Mouse (Mus musculus): Measurements from ENCODE around the gene Clec18a.
"Not testable (repeated sequence)": the region's sequence is repeated elsewhere in the genome, so short reads cannot be mapped to it uniquely, and the experiment has no call there.

The Clec18a gene

DNA sequence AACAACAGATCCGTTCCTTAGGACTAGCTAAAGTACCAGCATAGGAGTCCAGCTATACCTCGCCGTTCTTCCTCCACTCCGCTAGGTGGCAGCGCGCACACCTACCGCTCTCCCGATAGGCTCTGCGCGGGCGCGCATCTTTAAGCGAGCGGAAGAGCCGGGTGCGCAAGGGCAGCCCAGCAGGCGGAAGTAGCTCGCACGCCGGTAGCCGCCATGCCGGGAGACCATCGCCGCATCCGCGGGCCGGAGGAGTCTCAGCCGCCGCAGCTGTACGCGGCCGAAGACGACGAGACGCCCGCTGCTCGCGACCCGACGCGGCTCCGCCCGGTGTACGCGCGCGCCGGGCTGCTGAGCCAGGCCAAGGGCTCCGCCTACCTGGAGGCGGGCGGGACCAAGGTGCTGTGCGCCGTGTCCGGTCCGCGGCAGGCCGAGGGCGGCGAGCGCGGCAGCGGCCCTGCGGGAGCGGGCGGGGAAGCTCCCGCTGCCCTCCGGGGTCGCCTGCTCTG is 36.0 kb downstream of the Clec18a start, which contains the start of gene Exosc6:
Exosc6 (plus strand) TSS at position 182 of the 506 bp plus-strand sequence.
- DNase-seq (ENCODE audit: low read depth, low spot score) = peak; percentile 88

DNA sequence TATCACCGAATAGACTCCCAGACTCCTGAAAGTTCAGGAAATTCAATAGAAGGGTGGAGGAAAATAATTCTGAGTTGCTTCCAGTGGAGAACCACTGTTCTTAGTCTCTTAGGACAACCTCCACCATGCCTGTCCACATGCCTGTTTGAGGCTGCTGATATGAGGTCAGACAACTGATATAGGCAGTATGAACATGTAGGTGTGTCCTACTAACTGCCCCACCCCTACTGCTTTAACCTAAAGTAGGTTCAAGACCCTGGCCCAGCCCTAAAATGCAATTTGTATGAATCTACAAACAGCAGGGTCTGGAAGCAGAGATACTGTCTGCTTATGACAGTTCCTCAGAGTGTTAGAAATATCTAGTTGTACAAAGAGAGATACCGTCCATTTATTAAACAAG is 36.6 kb downstream of the Clec18a start:
- DNase-seq (ENCODE audit: low read depth, low spot score) = no peak

DNA sequence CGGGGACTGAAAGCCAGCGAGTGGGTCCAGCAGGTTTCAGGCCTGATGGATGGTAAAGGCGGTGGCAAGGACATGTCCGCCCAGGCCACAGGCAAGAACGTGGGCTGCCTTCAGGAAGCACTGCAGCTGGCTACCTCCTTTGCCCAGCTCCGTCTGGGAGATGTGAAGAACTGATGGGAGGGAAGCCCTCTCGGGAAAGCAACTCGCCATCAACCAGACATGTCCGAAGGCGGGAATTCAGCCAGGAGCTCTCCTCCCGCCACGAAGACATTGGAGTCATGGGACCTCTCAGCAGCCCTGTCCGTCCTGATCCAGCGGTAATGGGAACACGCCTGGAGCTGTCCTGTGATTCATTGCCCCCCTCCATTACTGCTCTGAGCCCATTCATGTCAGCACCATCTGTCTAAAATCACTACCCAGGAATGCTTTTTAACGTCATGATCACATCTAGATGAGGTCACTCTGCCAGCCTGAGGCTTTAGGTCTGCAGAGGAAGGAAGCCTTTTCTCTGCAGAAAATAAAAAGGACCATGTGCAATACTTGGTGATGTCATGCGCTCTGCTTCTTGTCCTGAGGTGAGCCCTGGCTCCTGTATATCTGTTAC is 37.1 kb downstream of the Clec18a start:
- DNase-seq (ENCODE audit: low read depth, low spot score) = no peak

DNA sequence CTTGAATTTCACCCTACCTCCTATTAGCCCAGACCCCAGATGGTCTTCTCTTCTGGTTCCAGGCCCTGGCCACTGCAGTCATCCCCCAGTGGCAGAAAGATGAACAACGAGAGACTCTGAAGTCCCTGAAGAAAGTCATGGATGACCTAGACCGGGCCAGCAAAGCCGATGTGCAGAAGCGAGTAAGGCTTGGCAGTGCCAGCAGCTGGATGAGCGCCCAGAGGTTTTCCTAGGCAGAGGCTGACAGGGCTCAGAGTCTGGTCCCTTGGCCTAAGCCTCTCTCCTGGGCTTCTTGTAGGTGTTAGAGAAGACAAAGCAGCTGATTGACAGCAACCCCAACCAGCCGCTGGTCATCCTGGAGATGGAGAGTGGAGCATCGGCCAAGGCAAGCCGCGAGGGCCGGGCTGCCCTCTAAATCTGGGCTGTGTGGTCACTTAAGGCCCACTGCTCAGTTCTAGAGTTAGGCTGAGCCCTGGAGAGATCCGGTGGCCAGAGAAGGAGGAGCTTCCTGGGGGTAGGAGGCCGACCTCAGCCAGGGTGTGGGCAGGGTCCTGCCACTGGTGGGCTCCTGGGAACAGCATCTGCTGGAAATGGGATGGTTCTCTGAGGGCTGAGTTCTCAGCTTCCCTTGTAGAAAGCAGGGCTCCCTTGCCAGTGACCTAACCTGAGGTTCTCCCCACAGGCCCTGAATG is 38.3 kb downstream of the Clec18a start:
- no peak for DNase-seq (ENCODE audit: low read depth, low spot score)

DNA sequence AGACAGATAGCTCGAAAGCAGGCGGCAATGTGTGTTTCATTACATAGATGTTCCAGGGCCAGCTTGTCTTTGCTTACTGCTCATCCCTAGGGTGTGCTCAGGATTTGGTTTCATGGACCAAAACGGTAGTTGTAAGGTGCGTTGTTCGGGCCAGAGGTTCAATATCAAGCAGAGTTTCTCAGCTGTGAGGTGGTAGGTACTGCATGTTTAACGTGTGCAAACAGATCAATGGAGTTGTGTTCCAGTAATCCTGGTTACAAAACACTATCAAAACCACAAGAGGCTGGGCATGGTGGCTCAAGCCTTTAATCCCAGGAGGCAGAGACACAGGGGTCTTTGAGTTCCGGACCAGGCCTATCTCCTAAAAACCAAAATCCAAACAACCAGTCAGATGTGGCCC is 43.1 kb downstream of the Clec18a start:
- DNase-seq (ENCODE audit: low read depth, low spot score) = no peak

DNA sequence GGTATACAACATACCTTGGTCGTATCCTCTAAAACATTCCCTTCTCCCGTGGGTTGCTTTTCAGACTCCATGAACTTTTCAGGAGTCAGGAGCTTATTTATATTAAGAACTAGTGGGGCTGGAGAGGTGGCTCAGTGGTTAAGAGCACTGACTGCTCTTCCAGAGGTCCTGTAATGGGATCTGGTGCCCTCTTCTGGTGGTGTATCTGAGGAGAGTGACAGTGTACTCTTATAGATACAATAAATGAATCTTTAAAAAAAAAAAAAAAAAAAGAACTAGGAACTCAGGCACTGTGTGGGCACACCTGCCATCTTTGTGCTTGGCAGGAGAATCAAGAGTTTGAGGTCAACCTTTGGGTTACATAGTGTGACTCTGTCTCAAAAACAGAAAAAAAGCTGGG is 43.5 kb downstream of the Clec18a start:
- no peak for DNase-seq (ENCODE audit: low read depth, low spot score)

DNA sequence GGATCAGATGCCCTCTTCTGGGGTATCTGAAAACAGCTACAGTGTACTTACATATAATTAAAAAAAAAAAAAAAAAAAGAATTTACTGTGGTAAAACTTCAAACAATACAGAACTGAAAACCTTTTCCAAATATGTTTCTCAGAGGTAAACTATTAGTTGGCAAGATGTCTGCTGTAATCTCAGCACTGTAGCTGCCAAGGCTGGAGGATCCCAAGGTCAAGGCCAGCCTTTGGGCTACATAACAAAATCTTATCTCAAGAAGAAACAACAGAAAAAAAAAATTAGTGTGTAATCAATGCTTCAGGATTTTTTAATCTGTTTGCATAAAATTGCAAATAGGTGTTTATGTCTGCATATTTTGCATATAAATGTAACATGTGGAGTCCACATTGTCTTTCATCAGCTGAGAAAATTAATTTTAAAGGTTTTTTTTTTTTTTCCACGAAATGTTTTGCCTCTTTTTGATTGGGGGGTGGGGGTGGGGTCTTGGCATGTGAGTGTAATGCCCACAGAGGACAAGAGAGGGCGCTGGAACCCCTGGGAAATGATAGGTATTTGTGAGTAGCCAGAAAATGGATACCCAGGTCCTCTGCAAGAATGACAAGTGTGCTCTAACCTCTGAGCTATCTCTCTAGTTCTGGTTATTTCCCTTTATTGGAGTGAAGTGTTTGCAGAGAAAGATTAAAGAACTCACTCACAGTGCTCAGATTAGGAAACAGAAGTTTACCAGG is 48.1 kb downstream of the Clec18a start:
- no peak for DNase-seq (ENCODE audit: low read depth, low spot score)

DNA sequence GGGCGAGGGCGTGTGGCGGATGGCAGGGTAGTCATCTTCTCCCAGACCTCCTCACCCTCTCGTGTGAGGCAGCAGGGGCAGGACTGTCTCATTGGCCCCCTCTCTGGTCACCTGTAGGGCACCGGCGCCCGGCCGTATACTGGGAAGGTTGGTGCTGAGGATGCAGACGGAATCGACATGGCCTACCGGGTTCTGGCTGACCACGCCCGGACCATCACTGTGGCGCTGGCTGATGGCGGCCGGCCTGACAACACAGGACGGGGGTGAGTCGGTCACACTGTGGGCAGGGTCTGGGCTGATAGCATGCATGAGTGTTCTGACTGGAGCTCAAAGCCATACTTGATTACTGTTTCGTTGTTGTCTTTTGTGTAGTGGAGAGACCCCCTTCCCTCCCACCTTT is 49.7 kb downstream of the Clec18a start:
- no peak for DNase-seq (ENCODE audit: low read depth, low spot score)

DNA sequence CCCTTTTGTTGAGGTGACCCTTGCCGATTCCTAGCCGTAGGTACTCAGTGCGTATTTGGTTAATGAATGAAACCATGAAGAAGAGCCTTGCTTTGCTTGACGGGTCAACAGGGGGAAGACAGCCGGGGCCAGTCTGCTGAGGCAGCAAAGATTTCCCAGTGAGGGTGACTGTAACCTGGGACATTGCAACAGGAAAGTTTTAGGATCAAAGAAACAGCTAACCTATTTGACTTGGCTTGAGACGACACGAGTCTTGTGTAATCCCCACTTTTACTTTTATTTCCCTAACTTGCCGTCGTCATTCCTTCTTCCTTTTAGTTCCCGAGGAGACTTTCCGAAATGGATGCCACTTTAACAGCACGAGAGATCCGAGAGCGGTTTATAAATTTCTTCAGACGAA is 55.6 kb downstream of the Clec18a start:
- no peak for DNase-seq (ENCODE audit: low read depth, low spot score)

DNA sequence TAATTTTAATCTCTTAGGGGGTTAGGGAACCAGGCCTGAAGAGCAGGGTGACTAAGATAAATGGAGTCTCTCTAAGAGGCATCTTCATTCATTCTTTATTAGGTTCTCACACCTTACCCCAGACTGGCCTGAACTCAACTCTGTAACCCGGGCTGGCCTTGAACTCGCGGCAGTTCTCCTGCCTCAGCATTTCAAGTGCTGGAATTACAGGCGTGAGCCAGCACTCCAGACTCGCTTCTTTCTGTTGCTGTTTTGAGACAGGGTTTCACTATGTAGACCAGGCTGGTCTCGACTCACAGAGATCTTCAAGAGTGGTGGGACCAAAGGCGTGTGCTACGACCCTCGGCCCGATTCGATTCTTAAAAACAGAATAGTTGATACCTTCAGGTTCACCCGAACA is 58.0 kb downstream of the Clec18a start:
- DNase-seq (ENCODE audit: low read depth, low spot score) = no peak

DNA sequence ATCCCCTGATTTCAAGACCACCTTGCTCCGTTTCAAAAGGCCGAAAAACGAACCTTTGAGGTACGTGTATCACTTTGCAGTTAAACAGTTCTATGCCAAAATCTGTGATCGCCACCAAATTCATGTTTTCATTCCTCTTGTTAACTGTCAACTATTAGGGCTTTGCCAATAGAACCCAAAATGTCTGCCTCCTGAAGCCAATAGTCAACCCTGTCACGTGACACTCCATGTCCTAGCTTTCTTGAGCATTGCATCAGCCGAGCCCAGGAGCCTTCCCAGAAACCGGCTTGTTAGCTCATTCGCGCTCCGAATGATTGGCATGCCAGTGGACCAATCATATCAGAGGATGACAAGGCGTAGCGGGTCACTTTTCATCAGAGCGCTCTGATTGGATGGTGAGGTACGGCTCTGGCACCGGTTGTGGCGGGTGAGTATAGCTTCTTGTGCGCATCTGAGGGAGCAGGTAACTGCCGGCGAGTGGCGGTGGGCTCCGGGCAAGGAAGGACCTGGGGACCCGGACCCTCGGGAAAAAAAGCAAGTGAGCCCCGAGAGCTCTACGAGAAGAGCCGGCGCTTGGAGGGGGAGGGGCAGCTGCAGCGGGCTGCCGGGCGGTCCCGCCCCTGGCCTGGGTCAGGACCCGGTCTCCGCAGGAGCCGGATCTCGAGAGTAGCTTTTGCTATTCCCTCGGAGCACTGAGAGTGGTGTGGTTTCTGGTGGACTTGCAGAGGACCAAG is 58.6 kb downstream of the Clec18a start:
- DNase-seq (ENCODE audit: low read depth, low spot score) = peak; percentile 100

DNA sequence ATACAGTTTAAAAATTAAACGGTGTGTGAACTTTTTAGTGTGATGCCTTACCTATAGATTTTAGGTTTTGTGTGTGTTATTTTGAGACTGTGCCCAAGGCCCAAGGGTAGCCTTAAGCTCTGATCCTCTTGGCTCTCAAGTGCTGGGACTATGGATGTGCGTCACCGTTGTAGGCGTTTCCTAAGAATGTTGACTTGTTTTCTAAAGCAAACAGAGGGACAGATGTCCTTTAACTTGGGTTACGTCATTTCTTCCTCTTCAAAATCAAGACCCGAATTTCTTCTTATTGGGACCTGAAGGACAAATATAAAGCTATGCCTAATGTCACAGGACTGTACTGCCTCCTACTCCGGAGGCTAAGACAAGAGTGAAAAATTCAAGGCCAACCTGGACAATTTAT is 59.3 kb downstream of the Clec18a start, which contains the start of gene Aars:
Aars (plus strand) TSS at position 229 of the 400 bp plus-strand sequence.
- DNase-seq (ENCODE audit: low read depth, low spot score) = no peak

DNA sequence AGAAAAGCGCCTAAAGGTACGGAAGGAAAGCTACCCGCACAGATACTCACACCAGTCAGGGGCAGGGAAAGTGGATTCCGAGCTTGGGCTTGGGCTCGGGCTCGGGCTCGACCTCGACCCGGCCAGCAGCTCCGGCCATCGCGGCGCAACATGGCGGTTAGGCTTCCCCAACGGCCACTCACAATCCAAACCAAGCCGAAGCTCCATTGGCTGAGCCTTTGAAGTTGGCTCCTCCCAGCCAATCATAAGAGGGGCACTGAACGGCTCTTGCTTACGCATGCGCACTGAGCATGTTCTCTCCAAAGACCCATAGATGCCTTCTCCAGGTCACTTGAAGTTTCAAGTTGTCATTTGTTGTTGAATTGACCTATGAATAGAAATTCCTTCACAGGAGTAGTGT is 60.7 kb downstream of the Clec18a start, which contains the start of gene Ddx19b:
Ddx19b (minus strand) TSS at position 180 of the 400 bp plus-strand sequence.
- DNase-seq (ENCODE audit: low read depth, low spot score) = no peak

DNA sequence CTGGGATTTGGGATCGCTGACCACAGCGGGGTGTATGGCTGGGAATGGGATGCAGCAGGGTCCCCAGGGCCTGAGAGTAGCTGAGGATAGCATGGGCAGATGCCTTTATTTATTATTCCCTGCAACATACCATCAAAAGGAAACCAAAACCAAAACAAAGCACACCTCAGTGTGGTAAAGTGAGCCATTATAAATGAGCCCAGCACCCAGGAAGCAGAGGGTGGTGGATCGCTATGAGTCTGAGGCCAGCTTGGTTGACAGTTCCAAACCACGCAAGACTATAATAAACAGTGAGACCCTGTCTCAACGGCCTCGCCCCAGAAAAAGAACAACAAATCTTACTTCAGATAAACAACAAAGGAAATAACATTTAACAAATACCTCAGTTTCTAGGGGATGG is 62.2 kb downstream of the Clec18a start:
- no peak for DNase-seq (ENCODE audit: low read depth, low spot score)

DNA sequence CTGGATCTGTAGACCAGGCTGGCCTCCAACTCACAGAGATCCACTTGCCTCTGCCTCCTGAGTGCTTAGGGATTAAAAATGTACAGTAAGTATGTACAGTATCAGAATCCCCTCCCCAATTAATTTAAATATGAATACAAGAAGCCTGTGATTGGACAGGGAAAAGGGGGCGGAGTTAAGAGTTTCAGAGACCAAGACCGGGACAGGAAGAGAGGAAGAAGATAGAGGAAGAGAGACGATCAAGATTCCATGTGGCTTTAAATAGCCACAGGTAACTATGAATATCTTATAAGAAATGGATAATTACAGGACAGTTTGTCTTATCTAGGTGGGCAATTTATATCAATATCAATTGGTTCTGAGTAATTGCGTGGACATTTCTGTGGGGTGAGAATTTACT is 62.6 kb downstream of the Clec18a start:
- DNase-seq (ENCODE audit: low read depth, low spot score) = no peak

DNA sequence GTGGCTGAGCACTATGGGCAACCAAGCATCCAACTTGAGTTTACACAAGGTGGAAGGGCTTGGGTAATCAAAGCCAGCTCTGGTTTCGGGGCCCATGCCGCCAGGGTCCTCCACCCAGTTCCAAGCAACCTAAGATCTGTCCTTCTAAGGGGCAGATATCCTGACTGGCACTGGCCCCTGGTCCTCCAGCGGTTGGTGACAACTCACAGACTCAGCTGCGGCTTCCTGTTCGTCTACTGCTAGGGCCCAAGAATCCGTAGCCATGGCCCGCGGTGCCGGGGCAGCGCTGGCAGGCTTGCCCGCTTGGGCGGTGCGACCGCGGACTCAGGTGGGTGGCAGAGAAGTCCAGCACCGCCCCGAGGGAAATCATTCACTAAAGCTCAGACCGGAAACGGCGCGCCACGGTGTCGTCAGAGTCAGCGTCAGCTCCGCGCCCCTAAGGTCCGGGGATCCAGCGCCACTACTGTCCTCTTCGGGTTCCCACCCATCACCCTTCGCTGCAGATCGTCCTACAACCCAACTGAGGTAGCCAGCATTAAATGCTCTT is 64.8 kb downstream of the Clec18a start:
- peak; percentile 73 for DNase-seq (ENCODE audit: low read depth, low spot score)

DNA sequence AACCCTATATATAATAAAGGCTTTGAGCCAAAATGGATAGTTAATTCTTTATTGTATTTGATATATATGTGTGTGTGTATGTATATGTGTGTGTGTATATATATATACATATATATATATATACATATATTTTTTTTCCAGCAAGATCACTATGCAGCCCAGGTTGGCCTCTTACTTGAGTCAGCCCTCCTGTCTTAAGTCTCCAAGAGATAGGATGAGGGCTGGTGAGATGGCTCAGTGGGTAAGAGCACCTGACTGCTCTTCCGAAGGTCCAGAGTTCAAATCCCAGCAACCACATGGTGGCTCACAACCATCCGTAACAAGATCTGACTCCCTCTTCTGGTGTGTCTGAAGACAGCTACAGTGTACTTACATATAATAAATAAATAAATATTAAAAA is 65.6 kb downstream of the Clec18a start:
- DNase-seq (ENCODE audit: low read depth, low spot score) = not testable (repeated sequence)

DNA sequence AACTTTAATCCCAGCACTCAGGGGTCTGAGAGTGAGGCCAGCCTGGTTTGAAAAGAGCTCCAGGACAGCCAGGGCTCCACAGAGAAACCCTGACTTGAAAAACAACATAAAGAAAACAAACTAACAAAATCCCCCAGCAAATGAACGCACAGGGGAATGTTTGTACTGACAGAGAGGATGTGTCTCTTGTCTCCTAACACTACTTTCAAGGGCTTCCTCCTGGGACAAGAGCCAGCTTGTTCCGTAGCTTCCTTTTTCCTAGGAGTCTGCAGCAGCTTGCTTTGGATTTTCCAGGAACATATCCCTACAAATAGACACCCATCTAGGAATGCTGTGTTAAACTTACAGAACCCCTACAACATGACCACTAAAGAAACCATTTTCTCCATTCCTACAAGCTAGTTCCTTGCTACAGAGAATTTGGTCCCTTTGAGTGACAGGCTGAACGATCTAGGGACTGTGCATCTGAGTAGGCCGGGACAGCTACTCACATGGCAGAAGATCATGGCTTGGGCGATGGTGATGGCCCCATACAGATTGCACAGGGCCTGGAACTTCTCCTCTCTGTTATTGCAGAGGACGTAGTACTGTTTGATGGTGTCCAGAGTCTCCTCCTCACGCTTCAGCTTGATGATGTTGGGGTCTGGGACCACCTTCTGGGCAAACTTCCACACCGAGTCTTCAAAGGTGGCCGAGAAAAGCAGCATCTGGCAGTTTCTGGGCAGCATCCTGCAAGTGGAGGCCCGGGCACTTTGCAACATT is 81.8 kb downstream of the Clec18a start:
- DNase-seq (ENCODE audit: low read depth, low spot score) = not testable (repeated sequence)

Measured in retina, postnatal 7 days (tissue).